Mouse (Mus musculus): ENCODE results near the gene Tnnc2. TPM values are rescaled to one million over a fixed set of nuclear protein-coding genes. Genes with fewer than 3 reads are reported as not detected.

Gene Tnnc2
- polyA plus RNA-seq, 1 experiment from 2014 or later, result 0.18 TPM

GRCm38 (mm10) chr2:164748191-164748590, 31.6 kb downstream of the Tnnc2 start:
- CTCF ChIA-PET, result interaction anchor here (1.1 kb wide), 1 partner anchor 30 kb away, joined by 3 read pairs; no protein-coding TSS in a partner anchor
- POLR2A ChIA-PET, result interaction anchor here (0.6 to 1.4 kb wide), 3 partner anchors 9 to 37 kb away, joined by 3 to 4 read pairs (median 3); partner anchors contain the start of gene Snx21
- DNase-seq (ENCODE audit: low read depth, low spot score), result no peak
- no peak for ATAC-seq
- TF ChIP-seq CTCF (IDR thresholded peaks at IDR 0.05), result no peak
- H3K27me3 ChIP-seq, result no peaks in the 10 kb centered on the region
- in situ Hi-C loops (cut with MboI; ENCODE audit: low pct_unique_long_range_greater_than_20kb), result no loop called here

GRCm38 (mm10) chr2:164746693-164747092, 33.1 kb downstream of the Tnnc2 start:
- ChIA-PET POLR2A (interaction anchor here (1.2 to 1.4 kb wide), 2 partner anchors 12 to 14 kb away, joined by 3 to 5 read pairs; no protein-coding TSS in a partner anchor), CTCF (interaction anchor here (1.0 kb wide), 1 partner anchor 10 kb away, joined by 5 read pairs; no protein-coding TSS in a partner anchor)
- in situ Hi-C loops (cut with MboI; ENCODE audit: low pct_unique_long_range_greater_than_20kb), result no loop called here
- no peaks in the 10 kb centered on the region for H3K27me3 ChIP-seq
- TF ChIP-seq CTCF (IDR thresholded peaks at IDR 0.05), result no peak
- ATAC-seq (no peak), DNase-seq (ENCODE audit: low read depth, low spot score) (no peak)

GRCm38 (mm10) chr2:164745843-164746479, 33.8 kb downstream of the Tnnc2 start, which contains the start of the genes Wfdc3 and Dnttip1:
TSS of gene Wfdc3 (minus strand) at chr2:164745931.
TSS of gene Dnttip1 (plus strand) at chr2:164745983.
- TF ChIP-seq CTCF (IDR thresholded peaks at IDR 0.05), result no peak
- in situ Hi-C loops (cut with MboI; ENCODE audit: low pct_unique_long_range_greater_than_20kb), result no loop called here
- POLR2A ChIA-PET, result interaction anchor here (1.2 kb wide), 1 partner anchor 15 kb away, joined by 5 read pairs; no protein-coding TSS in a partner anchor
- DNase-seq (ENCODE audit: low read depth, low spot score) (peak; percentile 31), ATAC-seq (peak; percentile 82)
- no peaks in the 10 kb centered on the region for H3K27me3 ChIP-seq
- CTCF ChIA-PET, result interaction anchor here (1.0 kb wide), 1 partner anchor 10 kb away, joined by 5 read pairs; no protein-coding TSS in a partner anchor

GRCm38 (mm10) chr2:164744987-164745386, 34.8 kb downstream of the Tnnc2 start:
- ChIA-PET CTCF (no interaction called here), POLR2A (no interaction called here)
- in situ Hi-C loops (cut with MboI; ENCODE audit: low pct_unique_long_range_greater_than_20kb), result no loop called here
- TF ChIP-seq CTCF (IDR thresholded peaks at IDR 0.05), result no peak
- no peak for DNase-seq (ENCODE audit: low read depth, low spot score)
- H3K27me3 ChIP-seq, result no peaks in the 10 kb centered on the region
- ATAC-seq, result no peak

- H3K27me3 ChIP-seq, result no peaks in the 10 kb centered on the region
- in situ Hi-C loops (cut with MboI; ENCODE audit: low pct_unique_long_range_greater_than_20kb), result no loop called here
- ChIA-PET CTCF (no interaction called here), POLR2A (no interaction called here)
- DNase-seq (ENCODE audit: low read depth, low spot score) (no peak), ATAC-seq (no peak)
- no peak for TF ChIP-seq CTCF (IDR thresholded peaks at IDR 0.05)
Measured at GRCm38 (mm10) chr2:164739876-164740275, 39.9 kb downstream of the Tnnc2 start.

- in situ Hi-C loops (cut with MboI; ENCODE audit: low pct_unique_long_range_greater_than_20kb), result no loop called here
- ATAC-seq (no peak), DNase-seq (ENCODE audit: low read depth, low spot score) (no peak)
- ChIA-PET POLR2A (no interaction called here), CTCF (interaction anchor here (0.8 to 1.8 kb wide), 3 partner anchors 9 to 12 kb away, joined by 4 to 5 read pairs (median 5); partner anchors contain the start of genes Dnttip1 and Wfdc3)
- H3K27me3 ChIP-seq, result no peaks in the 10 kb centered on the region
- no peak for TF ChIP-seq CTCF (IDR thresholded peaks at IDR 0.05)
Measured at GRCm38 (mm10) chr2:164737377-164738090, 42.2 kb downstream of the Tnnc2 start.

- in situ Hi-C loops (cut with MboI; ENCODE audit: low pct_unique_long_range_greater_than_20kb), result no loop called here
- ChIA-PET POLR2A (no interaction called here), CTCF (interaction anchor here (0.9 to 1.8 kb wide), 3 partner anchors 9 to 11 kb away, joined by 4 to 5 read pairs (median 4); partner anchors contain the start of genes Dnttip1 and Wfdc3)
- H3K27me3 ChIP-seq, result no peaks in the 10 kb centered on the region
- TF ChIP-seq CTCF (IDR thresholded peaks at IDR 0.05), result no peak
- no peak for ATAC-seq
- no peak for DNase-seq (ENCODE audit: low read depth, low spot score)
Measured at GRCm38 (mm10) chr2:164735446-164735845, 44.3 kb downstream of the Tnnc2 start.

- TF ChIP-seq CTCF (IDR thresholded peaks at IDR 0.05), result no peak
- DNase-seq (ENCODE audit: low read depth, low spot score) (no peak), ATAC-seq (no peak)
Measured at GRCm38 (mm10) chr2:164734839-164735238, 44.9 kb downstream of the Tnnc2 start.

GRCm38 (mm10) chr2:164733259-164733658, 46.5 kb downstream of the Tnnc2 start:
- no peaks in the 10 kb centered on the region for H3K27me3 ChIP-seq
- ChIA-PET CTCF (no interaction called here), POLR2A (no interaction called here)
- in situ Hi-C loops (cut with MboI; ENCODE audit: low pct_unique_long_range_greater_than_20kb), result no loop called here
- no peak for TF ChIP-seq CTCF (IDR thresholded peaks at IDR 0.05)
- no peak for DNase-seq (ENCODE audit: low read depth, low spot score)
- no peak for ATAC-seq

More at GRCm38 (mm10) chr2:164734839-164735238, 44.9 kb downstream of the Tnnc2 start:
- POLR2A ChIA-PET, result no interaction called here
- H3K27me3 ChIP-seq, result no peaks in the 10 kb centered on the region
- in situ Hi-C loops (cut with MboI; ENCODE audit: low pct_unique_long_range_greater_than_20kb), result no loop called here
- CTCF ChIA-PET, result interaction anchor here (0.9 kb wide), 1 partner anchor 9 kb away, joined by 4 read pairs; no protein-coding TSS in a partner anchor

GRCm38 (mm10) chr2:164731719-164732118, 48.0 kb downstream of the Tnnc2 start:
- POLR2A ChIA-PET, result no interaction called here
- DNase-seq (ENCODE audit: low read depth, low spot score), result no peak

More at GRCm38 (mm10) chr2:164731719-164732118, 48.0 kb downstream of the Tnnc2 start:
- H3K27me3 ChIP-seq, result no peaks in the 10 kb centered on the region
- in situ Hi-C loops (cut with MboI; ENCODE audit: low pct_unique_long_range_greater_than_20kb), result no loop called here
- no peak for ATAC-seq
- TF ChIP-seq CTCF (IDR thresholded peaks at IDR 0.05), result no peak
- CTCF ChIA-PET, result no interaction called here

Other genes with a start within 250 kb of the Tnnc2 start
- gene Wfdc2, start 217.6 kb downstream of the Tnnc2 start, polyA plus RNA-seq (2021), result 0.15 TPM
- gene Spint3, start 206.5 kb downstream of the Tnnc2 start, polyA plus RNA-seq (2021), result not detected
- not detected for gene Wfdc6a, start 194.5 kb downstream of the Tnnc2 start, polyA plus RNA-seq (2021)
- not detected for gene Eppin, start 186.4 kb downstream of the Tnnc2 start, polyA plus RNA-seq (2021)
- not detected for gene Wfdc6b, start 166.4 kb downstream of the Tnnc2 start, polyA plus RNA-seq (2021)
- gene Wfdc8, start 166.3 kb downstream of the Tnnc2 start, polyA plus RNA-seq (2021), result not detected
- gene Wfdc16, start 141.2 kb downstream of the Tnnc2 start, polyA plus RNA-seq (2021), result not detected
- not detected for gene Wfdc10, start 123.9 kb downstream of the Tnnc2 start, polyA plus RNA-seq (2021)
- gene Wfdc9, start 123.4 kb downstream of the Tnnc2 start, polyA plus RNA-seq (2021), result not detected
- not detected for gene Wfdc11, start 105.9 kb downstream of the Tnnc2 start, polyA plus RNA-seq (2021)
- gene Wfdc13, start 94.9 kb downstream of the Tnnc2 start, polyA plus RNA-seq (2021), result not detected
- gene Spint4, start 81.5 kb downstream of the Tnnc2 start, polyA plus RNA-seq (2021), result not detected
- gene Spint5, start 64.7 kb downstream of the Tnnc2 start, polyA plus RNA-seq (2021), result not detected
- gene Wfdc3, start 34.0 kb downstream of the Tnnc2 start, polyA plus RNA-seq (2021), result 0.47 TPM
- gene Dnttip1, start 34.0 kb downstream of the Tnnc2 start, polyA plus RNA-seq (2021), result 49.8 TPM
- gene Ube2c, start 10.1 kb downstream of the Tnnc2 start, polyA plus RNA-seq (2021), result 106 TPM
- gene Snx21, start 5.9 kb upstream of the Tnnc2 start, polyA plus RNA-seq (2021), result 50.3 TPM
- 23.3 TPM for gene Acot8, start 24.9 kb upstream of the Tnnc2 start, polyA plus RNA-seq (2021)
- 6.8 TPM for gene Zswim3, start 25.1 kb upstream of the Tnnc2 start, polyA plus RNA-seq (2021)
- 13.2 TPM for gene Zswim1, start 42.7 kb upstream of the Tnnc2 start, polyA plus RNA-seq (2021)
- 0.14 TPM for gene Spata25, start 48.6 kb upstream of the Tnnc2 start, polyA plus RNA-seq (2021)
- gene Ctsa, start 52.9 kb upstream of the Tnnc2 start, polyA plus RNA-seq (2021), result 479 TPM
- gene Neurl2, start 53.5 kb upstream of the Tnnc2 start, polyA plus RNA-seq (2021), result 2.6 TPM
- 9.4 TPM for gene Pltp, start 77.7 kb upstream of the Tnnc2 start, polyA plus RNA-seq (2021)
- gene Pcif1, start 99.3 kb upstream of the Tnnc2 start, polyA plus RNA-seq (2021), result 38.7 TPM
- 19.0 TPM for gene Zfp335, start 131.8 kb upstream of the Tnnc2 start, polyA plus RNA-seq (2021)
- gene Mmp9, start 160.8 kb upstream of the Tnnc2 start, polyA plus RNA-seq (2021), result 0.12 TPM
- 3.9 TPM for gene Slc12a5, start 180.8 kb upstream of the Tnnc2 start, polyA plus RNA-seq (2021)

All from Patski (cell line).